Mouse (Mus musculus): ENCODE data around the gene Rock2.

DNA sequence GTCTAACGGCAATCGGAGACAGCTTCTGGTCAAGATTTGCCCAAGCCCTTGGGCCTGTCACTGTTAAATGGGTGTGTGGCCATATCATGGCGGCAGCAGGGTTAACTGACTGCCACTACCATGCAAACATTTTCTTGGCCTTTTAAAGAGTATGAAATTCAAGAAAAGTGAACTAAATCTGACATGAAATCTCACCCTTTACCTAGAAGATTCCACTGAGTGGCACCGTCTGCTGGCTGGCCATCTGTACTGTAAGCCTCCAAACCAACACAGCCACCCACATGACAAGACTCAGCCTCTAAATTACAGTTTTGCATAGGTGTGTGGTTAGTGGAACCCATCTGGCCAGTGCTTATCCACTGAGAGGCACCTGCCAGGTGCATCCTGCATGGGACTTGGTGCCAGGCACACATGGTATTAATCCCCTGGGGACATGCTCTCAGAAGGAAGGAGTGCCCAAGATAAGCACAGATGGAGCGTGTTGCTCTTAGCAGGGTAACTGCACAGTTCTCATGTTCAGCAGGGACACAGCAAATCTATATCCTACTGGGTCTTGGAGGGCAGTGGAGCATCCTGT lies 102.3 kb downstream of the Rock2 start:
- TF ChIP-seq CTCF (IDR thresholded peaks at IDR 0.05; ENCODE audit: low read depth, low read length) (no peak), TAL1 (conservative IDR thresholded peaks at IDR 0.05; ENCODE audit: low read depth, low read length) (no peak), POLR2AphosphoS5 (IDR thresholded peaks at IDR 0.05; ENCODE audit: insufficient replicate concordance, low read depth, low read length) (no peak), GATA1 (IDR thresholded peaks at IDR 0.05; ENCODE audit: borderline replicate concordance, low read length) (no peak)
